Mouse (Mus musculus) midbrain, embryonic 13.5 days (tissue): ENCODE results near the gene Ascc3. TPM values are rescaled to one million over a fixed set of nuclear protein-coding genes. Genes with fewer than 3 reads are reported as not detected.

Experiments
- ATAC-seq: fragments of 200-750 bp; cut with Nextera tagmentation; 2 replicates; pipeline ENCODE4 v1.8.0; 2017; ENCODE audit warnings: mild to moderate bottlenecking, moderate TSS enrichment, moderate library complexity
- H3K27ac ChIP-seq: fragments of 300-500 bp; sonication (generic); 2 replicates; pipeline ENCODE4 v1.5.1; 2015; ENCODE audit warnings: inconsistent platforms, mild to moderate bottlenecking, moderate library complexity
- H3K27me3 ChIP-seq: fragments of 300-500 bp; sonication (generic); 2 replicates; pipeline ENCODE4 v1.6.1; 2015; ENCODE audit warnings: mild to moderate bottlenecking, inconsistent platforms
- H3K36me3 ChIP-seq: fragments of 300-500 bp; sonication (generic); 2 replicates; pipeline ENCODE4 v1.6.1; 2015; ENCODE audit warnings: mild to moderate bottlenecking, inconsistent platforms
- H3K4me1 ChIP-seq: fragments of 300-500 bp; sonication (generic); replicated peaks from 2 replicates; pipeline ENCODE4 v1.6.1; 2015; ENCODE audit warnings: inconsistent platforms
- H3K4me2 ChIP-seq: fragments of 300-500 bp; sonication (generic); replicated peaks from 2 replicates; pipeline ENCODE4 v1.6.1; 2015; ENCODE audit warnings: moderate library complexity, mild to moderate bottlenecking, inconsistent platforms
- H3K4me3 ChIP-seq: fragments of 300-500 bp; sonication (generic); replicated peaks from 2 replicates; pipeline ENCODE4 v1.5.1; 2015; ENCODE audit warnings: mild to moderate bottlenecking, inconsistent platforms
- H3K9ac ChIP-seq: fragments of 300-500 bp; sonication (generic); replicated peaks from 2 replicates; pipeline ENCODE4 v1.6.1; 2015; ENCODE audit warnings: mild to moderate bottlenecking, inconsistent platforms
- H3K9me3 ChIP-seq: fragments of 300-500 bp; sonication (generic); 2 replicates; pipeline ENCODE4 v1.6.1; 2016; ENCODE audit warnings: mild to moderate bottlenecking, inconsistent platforms
- WGBS: fragments of 180-500 bp; shearing (Covaris S2); methylation state at CpG from one replicate; pipeline ENCODE4 v1.1.7; 2015; 5-methylcytosine and 5-hydroxymethylcytosine counted together
- polyA plus RNA-seq: library from polyadenylated mRNA; unstranded; fragments of >200 nt; fragmentation: Nextera tagmentation; extraction: Ambion mirVana; gene quantifications from 2 replicates; pipeline ENCODE4 v1.2.1, GENCODE M21; 2015

Ascc3 gene
- polyA plus RNA-seq, 1 experiment from 2014 or later, result 17.4 TPM

- H3K9me3 ChIP-seq, result no peaks in the 10 kb centered on the region
- no peak overlapping the region for H3K4me3 ChIP-seq
- WGBS, result 88% methylated on average over 5 of the region's 5 CpGs
- no peak overlapping the region for H3K9ac ChIP-seq
- no peaks in the 10 kb centered on the region for H3K27me3 ChIP-seq
- no peak for ATAC-seq
- H3K36me3 ChIP-seq, result no peaks in the 10 kb centered on the region
- H3K4me2 ChIP-seq, result no peak overlapping the region
- no peak overlapping the region for H3K27ac ChIP-seq
- no peaks in the 10 kb centered on the region for H3K4me1 ChIP-seq
Measured at GRCm38 (mm10) chr10:50876952-50877351, 284.5 kb downstream of the Ascc3 start.

- Histone ChIP-seq H3K27me3 (peaks cover 19% of the 10 kb centered on the region), H3K4me3 (no peak overlapping the region), H3K9me3 (no peaks in the 10 kb centered on the region), H3K4me1 (no peaks in the 10 kb centered on the region), H3K36me3 (no peaks in the 10 kb centered on the region), H3K27ac (no peak overlapping the region), H3K9ac (no peak overlapping the region), H3K4me2 (no peak overlapping the region)
- 23% methylated on average over 2 of the region's 2 CpGs for WGBS
- 0 out of 2 replicates have a peak, but pooled peaks have one; percentile 27 for ATAC-seq
Measured at GRCm38 (mm10) chr10:50881476-50882069, 289.1 kb downstream of the Ascc3 start.

- Histone ChIP-seq H3K9me3 (no peaks in the 10 kb centered on the region), H3K4me1 (no peaks in the 10 kb centered on the region), H3K4me3 (no peak overlapping the region), H3K27me3 (peaks cover 21% of the 10 kb centered on the region), H3K9ac (no peak overlapping the region), H3K27ac (no peak overlapping the region), H3K36me3 (no peaks in the 10 kb centered on the region), H3K4me2 (no peak overlapping the region)
- WGBS, result 61% methylated on average over 2 of the region's 2 CpGs
- ATAC-seq, result no peak
Measured at GRCm38 (mm10) chr10:50882366-50882765, 289.9 kb downstream of the Ascc3 start.

GRCm38 (mm10) chr10:50886305-50886704 is 293.8 kb downstream of the Ascc3 start:
- Histone ChIP-seq H3K4me2 (no peak overlapping the region), H3K27me3 (peaks cover 58% of the 10 kb centered on the region), H3K9ac (no peak overlapping the region), H3K4me1 (no peaks in the 10 kb centered on the region), H3K4me3 (no peak overlapping the region), H3K36me3 (no peaks in the 10 kb centered on the region), H3K9me3 (no peaks in the 10 kb centered on the region), H3K27ac (no peak overlapping the region)
- WGBS, result 63% methylated on average over 4 of the region's 4 CpGs
- no peak for ATAC-seq

- H3K4me1 ChIP-seq, result peaks cover 23% of the 10 kb centered on the region
- no peak for ATAC-seq
- H3K9ac ChIP-seq, result no peak overlapping the region
- H3K36me3 ChIP-seq, result no peaks in the 10 kb centered on the region
- peaks cover 90% of the 10 kb centered on the region for H3K27me3 ChIP-seq
- H3K4me3 ChIP-seq, result no peak overlapping the region
- no peak overlapping the region for H3K27ac ChIP-seq
- 9% methylated on average over 6 of the region's 6 CpGs for WGBS
- no peaks in the 10 kb centered on the region for H3K9me3 ChIP-seq
- no peak overlapping the region for H3K4me2 ChIP-seq
Measured at GRCm38 (mm10) chr10:50890621-50891020, 298.2 kb downstream of the Ascc3 start.

GRCm38 (mm10) chr10:50891876-50892711 is 299.6 kb downstream of the Ascc3 start:
- Histone ChIP-seq H3K27me3 (peaks cover 95% of the 10 kb centered on the region), H3K4me1 (peaks cover 23% of the 10 kb centered on the region), H3K36me3 (no peaks in the 10 kb centered on the region), H3K9me3 (no peaks in the 10 kb centered on the region), H3K27ac (0 out of 2 replicates have a peak overlapping the region, but pooled peaks have one; percentile 14), H3K9ac (no peak overlapping the region), H3K4me2 (peak overlapping the region; percentile 15), H3K4me3 (peak overlapping the region; percentile 50; the same call in 1 of the 2 replicates)
- WGBS, result under 1% methylated on average over 26 of the region's 26 CpGs
- ATAC-seq, result no peak

- whole genome bisulfite sequencing, result 2% methylated on average over 15 of the region's 15 CpGs
- H3K27ac ChIP-seq, result 0 out of 2 replicates have a peak overlapping the region, but pooled peaks have one; percentile 14
Measured at GRCm38 (mm10) chr10:50892751-50893320, 300.4 kb downstream of the Ascc3 start.

GRCm38 (mm10) chr10:50893546-50893945 is 301.1 kb downstream of the Ascc3 start:
- H3K27me3 ChIP-seq, result peaks cover 98% of the 10 kb centered on the region

More at GRCm38 (mm10) chr10:50892751-50893320, 300.4 kb downstream of the Ascc3 start:
- Histone ChIP-seq H3K9ac (no peak overlapping the region; the same call in 1 of the 2 replicates), H3K4me2 (peak overlapping the region; percentile 82), H3K36me3 (no peaks in the 10 kb centered on the region), H3K9me3 (no peaks in the 10 kb centered on the region), H3K4me3 (peak overlapping the region; percentile 50; the same call in 1 of the 2 replicates), H3K27me3 (peaks cover 97% of the 10 kb centered on the region), H3K4me1 (peaks cover 23% of the 10 kb centered on the region)
- ATAC-seq, result no peak

GRCm38 (mm10) chr10:50894170-50894991 is 301.9 kb downstream of the Ascc3 start, which contains the start of gene Sim1:
Sim1 (plus strand) TSS chr10:50894754.
- ATAC-seq, result peak; percentile 97
- peak within 1 kb of the TSS; percentile 44 for H3K27ac ChIP-seq
- H3K27me3 ChIP-seq, result peaks cover 94% of the 10 kb centered on the region
- no peaks in the 10 kb centered on the region for H3K9me3 ChIP-seq
- under 1% methylated on average over 53 of the region's 62 CpGs for WGBS
- H3K4me3 ChIP-seq, result peak within 1 kb of the TSS; percentile 50
- peak within 1 kb of the TSS; percentile 48 for H3K9ac ChIP-seq
- H3K4me2 ChIP-seq, result peak within 1 kb of the TSS; percentile 82
- no peaks in the 10 kb centered on the region for H3K36me3 ChIP-seq
- H3K4me1 ChIP-seq, result peaks cover 23% of the 10 kb centered on the region

More at GRCm38 (mm10) chr10:50893546-50893945, 301.1 kb downstream of the Ascc3 start:
- H3K4me2 ChIP-seq, result peak overlapping the region; percentile 82
- H3K9ac ChIP-seq, result no peak overlapping the region
- 1% methylated on average over 10 of the region's 10 CpGs for WGBS
- H3K4me1 ChIP-seq, result peaks cover 23% of the 10 kb centered on the region
- peak overlapping the region; percentile 50 for H3K4me3 ChIP-seq
- H3K27ac ChIP-seq, result no peak overlapping the region
- no peak for ATAC-seq
- no peaks in the 10 kb centered on the region for H3K36me3 ChIP-seq
- no peaks in the 10 kb centered on the region for H3K9me3 ChIP-seq

- no peaks in the 10 kb centered on the region for H3K9me3 ChIP-seq
- H3K36me3 ChIP-seq, result no peaks in the 10 kb centered on the region
- H3K27me3 ChIP-seq, result peaks cover 93% of the 10 kb centered on the region
- no peak for ATAC-seq
- H3K4me3 ChIP-seq, result peak overlapping the region; percentile 50
- H3K9ac ChIP-seq, result peak overlapping the region; percentile 36; the same call in 1 of the 2 replicates
- under 1% methylated on average over 44 of the region's 44 CpGs for WGBS
- peak overlapping the region; percentile 44; the same call in 1 of the 2 replicates for H3K27ac ChIP-seq
- H3K4me1 ChIP-seq, result peaks cover 23% of the 10 kb centered on the region
- H3K4me2 ChIP-seq, result peak overlapping the region; percentile 82
Measured at GRCm38 (mm10) chr10:50895091-50895790, 302.8 kb downstream of the Ascc3 start.
